Mouse (Mus musculus) heart, postnatal 0 days (tissue): Measurements from ENCODE around the gene Tifa.

Source experiments
- CTCF ChIP-seq: IDR thresholded peaks from 2 replicates; pipeline ENCODE4 v1.5.1; 2016; ENCODE audit warnings: antibody characterized with exemption, control low read depth, low read depth
- EP300 ChIP-seq: IDR thresholded peaks from 2 replicates; pipeline ENCODE4 v1.6.1; 2016; ENCODE audit warnings: antibody characterized with exemption, low read depth

DNA sequence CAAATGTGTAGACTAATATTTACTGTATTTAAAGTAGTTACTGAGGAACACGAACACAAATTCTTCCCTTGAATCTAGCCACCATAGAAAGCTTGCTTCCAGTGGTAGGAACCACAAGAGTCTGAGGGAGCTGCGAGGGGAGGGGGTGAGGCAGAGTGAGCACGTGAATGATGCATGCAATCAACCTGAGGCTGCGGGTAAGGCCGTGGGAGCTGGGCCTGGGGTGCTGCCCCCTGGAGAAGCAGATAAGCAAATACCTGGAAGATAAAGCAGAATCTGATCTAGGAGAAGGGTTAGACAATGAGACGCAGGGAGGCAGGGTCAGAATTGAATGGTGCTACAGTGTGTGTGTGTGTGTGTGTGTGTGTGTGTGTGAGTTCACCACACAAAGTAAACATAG lies 41.5 kb downstream of the Tifa start:
- TF ChIP-seq EP300 = no peak
- TF ChIP-seq CTCF = no peak
